Mouse (Mus musculus): ENCODE data around the gene Mcu.

Gene Mcu

DNA sequence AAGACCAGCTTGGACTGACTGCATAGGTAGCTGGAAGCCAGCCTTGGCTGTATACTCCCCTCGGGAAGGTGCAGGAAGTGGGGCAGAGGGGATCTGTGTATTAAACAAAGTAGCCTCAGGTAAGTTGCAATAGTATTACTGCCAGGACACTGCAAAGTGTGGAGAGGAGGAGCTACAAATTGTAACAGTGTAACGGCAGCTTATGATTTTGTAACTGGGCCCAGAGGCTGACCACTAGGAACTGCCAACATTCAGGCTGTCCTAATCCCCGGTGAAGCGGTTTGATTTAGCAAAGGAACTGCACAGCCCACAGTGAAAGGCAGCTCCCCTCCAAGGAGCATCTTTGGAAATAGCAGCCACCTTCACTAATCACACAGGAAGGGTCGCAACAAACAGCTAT, 3.2 kb downstream of the Mcu start:
- no peak for DNase-seq (ENCODE audit: low read depth, low spot score)

- no peak for DNase-seq (ENCODE audit: low read depth, low spot score)
Measured at GRCm38 (mm10) chr10:59604879-59605464, 11.5 kb downstream of the Mcu start.

- peak; percentile 58 for DNase-seq (ENCODE audit: low read depth, low spot score)
Measured at GRCm38 (mm10) chr10:59603843-59604242, 12.6 kb downstream of the Mcu start.

- no peak for DNase-seq (ENCODE audit: low read depth, low spot score)
Measured at GRCm38 (mm10) chr10:59602891-59603290, 13.6 kb downstream of the Mcu start.

DNA sequence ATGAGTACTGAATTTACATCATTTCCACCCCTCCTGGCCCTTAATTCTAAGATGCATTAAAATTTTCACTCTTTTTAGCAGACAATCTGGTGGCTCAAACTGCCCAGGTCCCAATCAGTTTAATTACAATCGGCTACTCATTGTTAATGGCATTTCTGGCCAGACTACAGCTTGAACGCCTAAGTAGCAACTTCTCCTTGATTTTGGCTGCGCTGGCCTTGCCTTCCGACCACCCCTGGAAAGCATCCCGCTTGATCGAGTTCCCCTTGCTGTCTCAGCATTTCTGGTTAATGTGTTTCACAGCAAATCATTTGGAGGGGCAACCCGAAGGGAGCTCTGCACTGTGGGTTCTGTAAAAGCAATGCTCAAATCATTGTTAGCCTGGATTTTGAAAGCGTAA, 14.4 kb downstream of the Mcu start:
- DNase-seq (ENCODE audit: low read depth, low spot score) = no peak

- no peak for DNase-seq (ENCODE audit: low read depth, low spot score)
Measured at GRCm38 (mm10) chr10:59600516-59600915, 16.0 kb downstream of the Mcu start.

DNA sequence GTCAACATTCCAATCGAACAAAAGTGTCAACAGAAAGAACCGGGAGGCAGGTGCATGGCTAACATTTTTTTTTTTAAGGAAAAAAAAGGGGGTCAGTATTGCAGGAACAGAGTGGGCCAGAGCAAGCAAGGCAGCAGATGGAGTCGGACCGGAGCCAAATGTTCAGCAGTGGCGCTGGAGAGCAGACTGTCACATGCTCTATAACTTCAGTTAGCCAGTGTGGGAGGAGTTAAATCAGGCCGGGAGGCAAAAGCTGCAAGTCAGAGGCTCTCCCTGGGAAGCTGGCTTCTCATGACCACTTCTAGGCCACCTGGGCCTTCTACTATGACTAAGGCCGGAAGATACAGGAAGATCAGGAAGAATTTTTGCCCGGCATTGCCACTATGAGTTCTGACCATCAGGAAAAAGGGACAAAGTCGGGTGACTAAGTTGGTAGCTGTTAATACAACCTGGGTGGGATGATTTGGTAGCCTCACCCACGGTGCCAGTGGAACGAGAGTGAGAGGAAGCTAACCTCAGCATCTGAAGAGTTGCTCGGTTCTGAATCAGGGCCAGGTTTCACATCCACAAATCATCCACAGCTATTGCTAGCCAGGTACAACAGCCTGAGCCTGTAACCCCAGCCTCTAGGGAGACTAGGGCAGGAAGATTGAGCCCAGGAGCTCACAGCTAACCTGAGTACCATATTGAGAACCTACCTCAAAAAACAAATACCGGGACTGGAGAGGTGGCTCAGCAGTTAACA, 22.5 kb downstream of the Mcu start:
- peak; percentile 80 for DNase-seq (ENCODE audit: low read depth, low spot score)

DNA sequence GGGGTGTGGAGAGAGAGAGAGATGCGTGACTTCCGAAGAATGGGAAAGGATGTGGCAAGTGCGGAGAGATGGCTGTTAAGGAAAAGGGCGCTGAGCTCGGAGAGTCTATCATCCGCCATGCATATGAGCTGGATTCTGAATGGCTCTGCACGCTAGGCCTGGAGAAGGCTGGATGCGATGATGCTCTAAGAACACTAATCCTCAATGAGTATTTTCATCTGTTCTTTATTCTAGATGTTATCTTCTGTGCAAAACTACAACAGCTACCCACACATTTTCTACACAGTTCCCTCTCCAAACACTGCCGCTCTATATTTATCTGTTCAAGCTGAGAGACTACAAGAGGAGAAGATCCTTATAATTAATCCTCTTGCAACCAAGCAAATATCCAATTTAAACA, 25.9 kb downstream of the Mcu start:
- no peak for DNase-seq (ENCODE audit: low read depth, low spot score)

GRCm38 (mm10) chr10:59589856-59590255, 26.6 kb downstream of the Mcu start:
- no peak for DNase-seq (ENCODE audit: low read depth, low spot score)

- no peak for DNase-seq (ENCODE audit: low read depth, low spot score)
Measured at GRCm38 (mm10) chr10:59589420-59589819, 27.1 kb downstream of the Mcu start.

GRCm38 (mm10) chr10:59588135-59588534, 28.4 kb downstream of the Mcu start:
- DNase-seq (ENCODE audit: low read depth, low spot score) = no peak

DNA sequence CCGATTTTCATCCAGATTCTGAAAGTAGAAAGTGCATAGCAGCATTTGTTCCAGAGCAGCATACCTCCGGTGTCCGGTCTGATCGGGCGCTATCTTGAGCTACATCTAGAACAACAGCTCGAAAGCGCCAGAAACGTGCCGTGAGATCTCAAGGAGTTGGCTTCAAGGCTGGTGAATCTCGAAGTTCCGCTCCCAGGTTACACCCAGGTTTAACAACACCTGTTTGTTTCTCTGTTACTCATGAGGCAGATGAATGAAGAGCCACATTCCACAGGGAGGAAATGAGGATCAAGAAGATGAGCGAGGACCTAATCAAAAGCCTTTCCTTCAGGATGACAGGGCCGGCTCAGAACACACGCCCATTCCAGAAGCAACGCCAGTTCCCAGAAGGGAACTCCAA, 29.7 kb downstream of the Mcu start:
- peak; percentile 62 for DNase-seq (ENCODE audit: low read depth, low spot score)

- DNase-seq (ENCODE audit: low read depth, low spot score) = no peak
Measured at GRCm38 (mm10) chr10:59585621-59586020, 30.9 kb downstream of the Mcu start.

- no peak for DNase-seq (ENCODE audit: low read depth, low spot score)
Measured at GRCm38 (mm10) chr10:59581826-59582543, 34.5 kb downstream of the Mcu start.

GRCm38 (mm10) chr10:59580593-59581149, 35.8 kb downstream of the Mcu start:
- peak; percentile 39 for DNase-seq (ENCODE audit: low read depth, low spot score)

DNA sequence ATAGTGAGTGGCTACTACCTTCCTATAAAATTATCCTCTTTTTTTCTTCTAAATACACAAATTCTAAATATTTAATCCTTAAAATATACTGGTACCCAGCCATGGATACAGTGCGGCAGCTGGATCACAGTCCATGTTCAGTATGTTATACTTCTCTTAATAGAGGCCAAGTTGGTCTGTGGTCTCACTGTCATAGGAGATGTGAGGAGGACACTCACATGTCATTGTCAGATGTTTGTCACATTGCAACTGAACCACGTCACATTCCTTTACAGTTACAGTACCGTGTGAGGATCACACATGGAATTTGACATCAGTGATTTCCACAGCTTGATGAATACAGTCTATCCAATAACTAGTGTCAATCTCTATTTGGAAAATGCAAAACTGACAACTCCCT, 36.8 kb downstream of the Mcu start:
- no peak for DNase-seq (ENCODE audit: low read depth, low spot score)

DNA sequence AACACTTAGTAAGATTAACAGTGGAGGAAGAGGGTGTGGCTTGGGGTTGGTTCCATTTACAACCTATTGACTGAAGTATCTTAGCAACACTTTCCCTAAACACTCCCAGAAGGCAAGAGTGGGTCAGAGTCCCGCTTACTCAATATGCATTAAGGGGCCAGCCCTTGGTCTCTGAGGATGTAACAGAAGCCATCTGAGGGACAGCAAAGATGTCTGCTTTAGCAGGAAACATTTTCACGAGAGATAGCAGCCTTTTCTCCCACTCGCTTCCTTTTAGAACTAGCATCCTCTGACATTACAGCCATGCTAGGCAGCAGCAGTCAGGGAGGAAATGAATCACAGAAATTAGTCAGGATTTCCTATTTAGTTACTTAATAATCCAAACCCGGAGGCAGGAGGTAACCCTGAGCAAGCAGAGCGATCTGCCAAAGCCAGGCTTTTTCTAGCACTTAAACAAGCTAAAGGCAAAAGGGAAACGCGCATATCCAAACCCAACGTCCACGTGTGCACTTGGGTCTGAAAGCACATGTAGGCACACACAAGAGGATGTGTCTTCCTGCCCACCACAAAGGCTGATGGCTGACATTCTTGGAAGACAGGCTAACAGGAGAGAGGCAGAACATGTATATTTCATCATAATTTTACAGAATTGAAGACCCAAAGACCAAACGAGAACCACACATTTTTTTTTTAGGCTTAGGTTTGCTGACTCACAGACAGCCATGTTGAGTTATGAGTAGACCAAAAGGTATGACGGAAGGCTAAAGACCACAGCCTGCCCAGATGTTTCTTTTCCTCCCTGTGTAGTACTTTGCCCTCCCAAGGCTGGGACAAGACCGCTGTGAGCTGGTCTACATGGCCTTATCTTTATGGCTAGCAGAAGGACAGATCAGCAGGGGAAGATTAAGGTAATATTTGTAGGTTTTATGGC, 38.4 kb downstream of the Mcu start:
- peak; percentile 62 for DNase-seq (ENCODE audit: low read depth, low spot score)

- DNase-seq (ENCODE audit: low read depth, low spot score) = no peak
Measured at GRCm38 (mm10) chr10:59576305-59576704, 40.2 kb downstream of the Mcu start.

GRCm38 (mm10) chr10:59571964-59572363, 44.5 kb downstream of the Mcu start:
- DNase-seq (ENCODE audit: low read depth, low spot score) = no peak

GRCm38 (mm10) chr10:59571273-59571672, 45.2 kb downstream of the Mcu start:
- DNase-seq (ENCODE audit: low read depth, low spot score) = no peak

DNA sequence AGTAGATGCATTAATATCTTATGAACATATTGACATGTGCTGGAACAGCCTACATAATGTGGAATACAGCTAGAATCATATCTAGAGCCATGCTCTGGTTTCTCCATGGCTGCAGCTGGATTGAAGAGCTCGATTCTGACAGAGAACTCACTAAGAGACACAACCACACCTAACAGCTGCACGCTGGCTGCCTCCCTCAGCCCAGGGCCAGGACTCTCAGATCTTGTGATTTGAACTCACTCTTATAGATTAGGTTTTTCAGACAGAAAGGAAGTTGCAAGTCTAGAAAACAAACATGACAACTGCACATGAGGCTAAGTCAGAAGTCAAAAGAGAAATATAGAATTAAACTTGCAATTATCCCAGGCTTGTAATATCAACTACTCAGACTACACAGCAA, 45.7 kb downstream of the Mcu start:
- no peak for DNase-seq (ENCODE audit: low read depth, low spot score)
